Mouse (Mus musculus): ENCODE results near the gene Pkn1. TPM values are rescaled to one million over a fixed set of nuclear protein-coding genes. Genes with fewer than 3 reads are reported as not detected.

Gene Pkn1
- polyA plus RNA-seq, 1 experiment: 60.8 TPM

DNA sequence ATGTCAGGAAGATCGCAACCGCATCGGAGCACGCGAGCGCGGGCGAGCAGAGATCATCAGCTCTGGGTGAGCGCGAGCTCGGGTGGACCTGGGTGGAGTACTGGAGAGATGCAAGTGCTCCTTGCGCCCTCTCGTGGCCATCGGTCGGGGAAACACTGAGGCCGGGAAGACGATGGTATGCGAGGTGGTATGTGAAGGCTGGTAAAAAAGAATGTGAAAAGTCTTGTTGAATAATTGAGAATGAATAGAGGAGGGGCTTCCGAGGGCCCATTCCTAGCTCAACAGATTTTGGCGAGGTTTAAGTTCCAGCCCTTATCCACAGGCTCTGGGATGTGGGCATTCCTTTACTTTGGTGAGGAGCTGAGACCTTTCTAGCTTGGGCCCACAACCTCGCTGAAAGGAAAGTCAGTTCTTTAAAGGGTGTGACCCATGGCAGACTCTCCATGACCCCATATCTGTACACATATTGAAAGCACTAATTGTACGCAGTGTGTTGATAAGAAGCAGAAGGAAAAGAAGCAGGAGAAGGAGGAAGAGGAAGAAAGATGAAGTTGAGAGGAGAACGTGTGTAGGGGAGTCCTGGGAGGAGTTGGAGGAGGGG lies 76.5 kb downstream of the Pkn1 start:
- peak; percentile 61; the same call in 1 of the 2 replicates for TF ChIP-seq POLR2A (IDR thresholded peaks at IDR 0.05; ENCODE audit: extremely low read depth, insufficient read depth, low read length)
- TF ChIP-seq CTCF (IDR thresholded peaks at IDR 0.05; ENCODE audit: extremely low read depth, insufficient read depth, low read length): peak; percentile 86
- Histone ChIP-seq H3K4me1 (ENCODE audit: control insufficient read depth, insufficient read depth, low read length) (no peaks in the 10 kb centered on the region), H3K27ac (ENCODE audit: insufficient read depth, low read length) (peak overlapping the region; percentile 24; the same call in 1 of the 2 replicates), H3K4me3 (ENCODE audit: insufficient read depth, low read length) (peak overlapping the region; percentile 54)

DNA sequence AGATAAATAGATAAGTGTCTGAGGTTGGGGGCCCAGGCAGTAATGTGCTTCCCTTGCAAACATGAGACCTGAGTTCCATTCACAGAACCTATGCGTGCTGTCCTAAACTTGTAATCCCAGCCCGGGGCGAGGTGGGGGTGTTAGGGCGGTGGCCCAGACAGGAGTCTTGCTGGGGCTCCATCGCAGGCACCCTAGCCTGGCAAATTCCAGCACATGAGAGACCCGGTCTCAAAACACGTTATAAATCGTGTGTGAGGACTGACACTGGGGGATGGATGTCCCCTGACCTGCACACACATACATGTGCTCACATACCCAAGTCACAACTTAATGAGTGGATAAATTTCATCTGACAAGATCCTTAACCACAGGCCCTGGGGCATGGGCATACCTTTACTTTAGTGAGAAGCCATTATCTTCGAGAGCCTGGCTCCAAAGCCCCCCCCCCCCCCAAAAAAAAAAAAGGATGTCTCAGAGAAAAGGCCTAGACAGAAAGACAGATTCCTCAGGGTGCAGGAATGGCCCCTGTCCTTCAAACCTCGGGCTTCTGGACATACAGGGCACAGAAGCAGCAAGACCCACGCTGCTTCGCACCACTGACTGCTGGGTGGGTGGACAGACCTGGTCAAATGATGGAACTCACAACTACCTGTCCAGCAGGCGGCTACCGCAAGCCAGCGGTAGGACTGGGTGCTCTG lies 77.1 kb downstream of the Pkn1 start:
- TF ChIP-seq POLR2A (IDR thresholded peaks at IDR 0.05; ENCODE audit: extremely low read depth, insufficient read depth, low read length) (no peak), CTCF (IDR thresholded peaks at IDR 0.05; ENCODE audit: extremely low read depth, insufficient read depth, low read length) (no peak)
- Histone ChIP-seq H3K27ac (ENCODE audit: insufficient read depth, low read length) (peak overlapping the region; percentile 24; the same call in 1 of the 2 replicates), H3K4me3 (ENCODE audit: insufficient read depth, low read length) (peak overlapping the region; percentile 54), H3K4me1 (ENCODE audit: control insufficient read depth, insufficient read depth, low read length) (no peaks in the 10 kb centered on the region)

DNA sequence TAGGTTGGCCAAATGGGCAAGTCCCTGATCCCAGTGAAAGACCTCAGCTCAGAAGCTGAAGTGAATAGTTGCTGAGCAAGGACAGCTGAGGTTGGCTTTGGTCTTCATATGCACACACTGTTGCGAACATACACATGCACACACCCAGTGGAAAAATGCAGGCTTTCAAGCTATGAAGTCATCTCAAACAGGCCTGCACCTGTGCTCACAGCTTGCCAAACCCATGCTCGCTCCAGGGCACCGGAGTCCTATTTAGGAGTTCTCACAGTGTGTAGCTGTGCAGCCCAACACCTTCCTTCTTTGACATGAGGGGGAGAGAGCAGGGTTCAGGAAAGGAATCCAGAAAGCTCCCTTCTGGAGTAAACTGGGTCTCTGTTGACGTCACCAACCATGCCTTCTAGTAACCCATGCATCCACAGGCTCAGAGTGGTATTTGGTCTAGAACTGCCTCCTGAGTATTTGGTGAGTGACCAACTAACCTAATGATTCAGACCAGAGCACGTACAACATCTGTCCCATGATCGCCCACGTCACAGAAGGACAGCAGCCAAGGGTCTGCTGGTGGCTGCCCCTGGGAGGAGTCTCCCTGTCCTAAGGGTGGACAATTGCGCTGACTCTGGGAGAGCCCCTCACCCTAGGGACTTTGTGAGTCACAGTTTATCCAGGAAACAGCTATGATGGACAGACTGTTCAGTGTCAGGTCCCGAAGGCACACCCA lies 79.3 kb downstream of the Pkn1 start:
- Histone ChIP-seq H3K4me3 (ENCODE audit: insufficient read depth, low read length) (no peak overlapping the region), H3K4me1 (ENCODE audit: control insufficient read depth, insufficient read depth, low read length) (peaks cover 2% of the 10 kb centered on the region; the same call in 1 of the 2 replicates), H3K27ac (ENCODE audit: insufficient read depth, low read length) (no peak overlapping the region)
- TF ChIP-seq POLR2A (IDR thresholded peaks at IDR 0.05; ENCODE audit: extremely low read depth, insufficient read depth, low read length) (no peak), CTCF (IDR thresholded peaks at IDR 0.05; ENCODE audit: extremely low read depth, insufficient read depth, low read length) (no peak)

DNA sequence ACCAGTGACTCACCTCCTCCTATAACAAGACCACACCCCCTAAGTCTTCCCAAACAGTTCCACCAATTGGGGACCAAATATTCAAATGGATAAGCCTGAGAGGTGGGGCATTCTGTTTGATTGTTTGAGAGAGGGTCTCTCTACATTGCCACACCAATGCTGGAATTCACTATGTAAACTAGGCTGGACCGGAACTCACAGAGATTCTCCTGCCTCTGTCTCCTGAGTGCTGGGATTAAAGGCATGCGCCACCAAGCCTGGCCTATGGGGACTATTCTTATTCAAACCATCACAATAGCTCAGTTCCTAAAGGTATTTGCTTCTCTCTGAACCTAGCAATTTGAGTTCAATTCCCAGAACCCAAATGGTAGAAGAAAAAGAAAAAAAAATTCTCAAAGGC lies 80.4 kb downstream of the Pkn1 start:
- peaks cover 2% of the 10 kb centered on the region; the same call in 1 of the 2 replicates for H3K4me1 ChIP-seq (ENCODE audit: control insufficient read depth, insufficient read depth, low read length)
- TF ChIP-seq POLR2A (IDR thresholded peaks at IDR 0.05; ENCODE audit: extremely low read depth, insufficient read depth, low read length): no peak
- no peak for TF ChIP-seq CTCF (IDR thresholded peaks at IDR 0.05; ENCODE audit: extremely low read depth, insufficient read depth, low read length)
- no peak overlapping the region for H3K27ac ChIP-seq (ENCODE audit: insufficient read depth, low read length)
- no peak overlapping the region for H3K4me3 ChIP-seq (ENCODE audit: insufficient read depth, low read length)

DNA sequence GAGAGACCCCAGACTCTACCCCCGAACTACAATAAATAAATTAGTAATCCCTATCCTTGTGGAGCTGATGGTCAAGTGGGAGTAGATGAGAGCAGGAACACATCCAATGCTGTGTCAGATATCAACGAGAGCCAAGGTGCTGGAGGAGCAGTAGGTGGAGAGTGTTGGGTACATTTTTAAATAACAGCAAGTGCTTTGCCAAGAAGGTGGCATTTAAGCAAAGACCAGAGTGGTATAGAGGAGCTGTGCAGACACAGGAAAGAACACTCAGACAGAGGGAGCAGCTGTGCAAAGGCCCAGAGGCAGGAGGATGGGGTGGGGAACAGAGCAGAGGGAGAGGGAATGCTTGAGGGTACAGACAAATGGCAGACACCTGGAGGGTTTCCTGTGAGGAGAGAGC lies 81.9 kb downstream of the Pkn1 start:
- no peak overlapping the region for H3K4me3 ChIP-seq (ENCODE audit: insufficient read depth, low read length)
- H3K27ac ChIP-seq (ENCODE audit: insufficient read depth, low read length): no peak overlapping the region; the same call in 1 of the 2 replicates
- peaks cover 2% of the 10 kb centered on the region; the same call in 1 of the 2 replicates for H3K4me1 ChIP-seq (ENCODE audit: control insufficient read depth, insufficient read depth, low read length)
- TF ChIP-seq CTCF (IDR thresholded peaks at IDR 0.05; ENCODE audit: extremely low read depth, insufficient read depth, low read length) (no peak), POLR2A (IDR thresholded peaks at IDR 0.05; ENCODE audit: extremely low read depth, insufficient read depth, low read length) (no peak)

DNA sequence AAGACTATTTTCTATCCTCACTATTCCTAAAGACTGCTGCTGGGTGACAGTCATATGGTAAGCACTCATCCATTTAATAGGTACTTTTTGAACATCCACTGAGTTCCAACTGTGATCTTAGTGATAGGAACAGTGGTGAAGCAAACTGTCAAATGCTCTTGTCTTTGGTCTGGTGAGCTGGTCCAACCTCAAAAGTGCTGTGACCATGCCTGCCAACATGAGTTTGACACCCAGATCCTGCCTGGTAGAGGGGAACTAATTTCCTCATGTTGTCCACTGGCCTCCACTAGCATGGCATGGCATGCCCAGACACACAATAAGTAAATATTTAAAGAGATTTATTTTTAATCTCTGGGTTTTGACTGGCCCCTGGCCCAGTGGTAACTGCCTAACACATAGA lies 82.4 kb downstream of the Pkn1 start:
- Histone ChIP-seq H3K4me3 (ENCODE audit: insufficient read depth, low read length) (no peak overlapping the region), H3K27ac (ENCODE audit: insufficient read depth, low read length) (no peak overlapping the region), H3K4me1 (ENCODE audit: control insufficient read depth, insufficient read depth, low read length) (peaks cover 3% of the 10 kb centered on the region; the same call in 1 of the 2 replicates)
- no peak for TF ChIP-seq POLR2A (IDR thresholded peaks at IDR 0.05; ENCODE audit: extremely low read depth, insufficient read depth, low read length)
- TF ChIP-seq CTCF (IDR thresholded peaks at IDR 0.05; ENCODE audit: extremely low read depth, insufficient read depth, low read length): no peak

Other genes with a start within 250 kb of the Pkn1 start
- 233 and 248 TPM in 2 replicates for gene Scoc, start 240.8 kb downstream of the Pkn1 start, polyA plus RNA-seq (2012; rRNA removed)
- gene Olfr370, start 163.4 kb downstream of the Pkn1 start, polyA plus RNA-seq (2012; rRNA removed): not detected in 2 replicates
- gene Ndufb7, start 132.5 kb downstream of the Pkn1 start, polyA plus RNA-seq (2012; rRNA removed): 324 and 325 TPM in 2 replicates
- gene Tecr, start 91.2 kb downstream of the Pkn1 start, polyA plus RNA-seq (2012; rRNA removed): 854 and 882 TPM in 2 replicates
- gene Dnajb1, start 91.0 kb downstream of the Pkn1 start, polyA plus RNA-seq (2012; rRNA removed): 39.7 and 41.9 TPM in 2 replicates
- 93.6 and 94.6 TPM in 2 replicates for gene Gipc1, start 46.5 kb downstream of the Pkn1 start, polyA plus RNA-seq (2012; rRNA removed)
- gene Ptger1, start 32.5 kb downstream of the Pkn1 start, polyA plus RNA-seq (2012; rRNA removed): 1.6 and 2.2 TPM in 2 replicates
- gene Ddx39, start 16.0 kb upstream of the Pkn1 start, polyA plus RNA-seq (2012; rRNA removed): 26.5 and 29.0 TPM in 2 replicates
- 25.9 and 26.9 TPM in 2 replicates for gene Adgre5, start 42.1 kb upstream of the Pkn1 start, polyA plus RNA-seq (2012; rRNA removed)
- 236 and 241 TPM in 2 replicates for gene Adgrl1, start 200.9 kb upstream of the Pkn1 start, polyA plus RNA-seq (2012; rRNA removed)

Data from cortical plate, adult 2 months (tissue).